Comparison of ENCODE assay signal across 11 mouse cellular contexts in the genomic region with DNA sequence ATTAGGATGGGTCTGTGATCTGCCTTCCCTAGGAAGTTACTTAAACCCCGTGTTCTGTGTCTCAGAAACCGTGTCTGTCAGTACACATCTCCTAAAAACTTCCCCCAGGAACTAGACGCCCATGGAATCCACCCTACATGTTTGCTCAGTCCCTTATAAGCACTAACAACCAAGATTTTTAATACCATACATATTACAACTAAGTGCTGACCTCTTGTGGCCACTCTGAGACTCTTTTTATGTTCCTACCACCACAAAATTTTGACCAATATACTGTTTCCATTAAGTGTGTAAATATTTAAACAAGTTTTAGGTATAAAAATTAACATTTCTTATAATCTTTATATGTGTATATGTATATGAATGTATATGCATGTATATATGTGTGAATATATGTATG.
A peak's percentile ranks its signal among the peaks of the same experiment; 100 is the strongest.
DNase-seq lines count a peak whose midpoint lies in the region; ATAC-seq and TF ChIP-seq lines count a peak whose summit lies in the region.
"Had no signal": no experiment of that assay in that cellular context is flagged by ENCODE, and none has a peak within 500 bp of the region (broad histone marks: within the 10 kb centered on the region; RNA-seq: fewer than 3 reads in every experiment).

No protein-coding gene starts in this region.

- DNase-seq in cerebellum, postnatal 14 days, result peak; percentile 46 to 47
- DNase-seq in cerebellum, adult 2 months, result no peak
- DNase-seq in kidney, adult 2 months, result peak; percentile 25
- no peak for DNase-seq in kidney, postnatal 4 days
- DNase-seq in 3T3-L1 (ENCODE audit: low read depth, low spot score), result peak; percentile 85
- peak; percentile 70 for DNase-seq in embryonic facial prominence, embryonic 14.5 days (ENCODE audit: low spot score)
- DNase-seq in ovary, adult 18-20 months (ENCODE audit: low spot score), result no peak
- DNase-seq in left cerebral cortex, adult 11 months (ENCODE audit: low spot score), result no peak
- DNase-seq: adrenal gland, adult 8-10 months had no signal

- 0 out of 2 replicates have a peak, but pooled peaks have one; percentile 53 for ATAC-seq in embryonic facial prominence, embryonic 14.5 days (ENCODE audit: low read depth)

- 2% methylated on average over 3 of the region's 3 CpGs for WGBS in cerebellum, adult 2 months
- WGBS in kidney, adult 2 months, result 16% methylated on average over 3 of the region's 3 CpGs
- 9% methylated on average over 3 of the region's 3 CpGs for WGBS in embryonic facial prominence, embryonic 14.5 days

- no peak overlapping the region for H3K9ac ChIP-seq in embryonic facial prominence, embryonic 14.5 days (ENCODE audit: low read depth, low read length)
- H3K9ac ChIP-seq: embryonic facial prominence, embryonic 12.5 days had no signal

- no peak overlapping the region for H3K4me3 ChIP-seq in cerebellum, adult 2 months (replicated peaks; ENCODE audit: insufficient read depth, low read depth, low read length)
- H3K4me3 ChIP-seq in kidney, adult 2 months (ENCODE audit: insufficient read depth, low read depth, low read length), result no peak overlapping the region
- H3K4me3 ChIP-seq in embryonic facial prominence, embryonic 14.5 days (ENCODE audit: low read depth, low read length), result no peak overlapping the region
- H3K4me3 ChIP-seq: embryonic facial prominence, embryonic 12.5 days; megakaryocyte, embryonic 14.5 days had no signal

- no peaks in the 10 kb centered on the region for H3K9me3 ChIP-seq in embryonic facial prominence, embryonic 14.5 days (ENCODE audit: control insufficient read depth, low read length)
- H3K9me3 ChIP-seq: embryonic facial prominence, embryonic 12.5 days had no signal

- no peak overlapping the region for H3K27ac ChIP-seq in cerebellum, adult 2 months (ENCODE audit: insufficient read depth, low read length)
- H3K27ac ChIP-seq in kidney, adult 2 months (ENCODE audit: insufficient read depth, low read depth, low read length), result no peak overlapping the region
- H3K27ac ChIP-seq in embryonic facial prominence, embryonic 14.5 days (replicated peaks; ENCODE audit: low read depth, low read length), result no peak overlapping the region
- H3K27ac ChIP-seq: embryonic facial prominence, embryonic 12.5 days had no signal

- no peaks in the 10 kb centered on the region for H3K27me3 ChIP-seq in cerebellum, adult 2 months (ENCODE audit: control insufficient read depth, insufficient read depth, low read length)
- no peaks in the 10 kb centered on the region for H3K27me3 ChIP-seq in kidney, adult 2 months (replicated peaks; ENCODE audit: control insufficient read depth, insufficient read depth, low read length)
- no peaks in the 10 kb centered on the region for H3K27me3 ChIP-seq in embryonic facial prominence, embryonic 14.5 days (replicated peaks; ENCODE audit: control insufficient read depth, insufficient read depth, low read length)

- no peaks in the 10 kb centered on the region for H3K4me1 ChIP-seq in cerebellum, adult 2 months (ENCODE audit: control insufficient read depth, insufficient read depth, low read length)
- H3K4me1 ChIP-seq in kidney, adult 2 months (ENCODE audit: control insufficient read depth, insufficient read depth, low read length), result no peaks in the 10 kb centered on the region
- no peaks in the 10 kb centered on the region for H3K4me1 ChIP-seq in embryonic facial prominence, embryonic 14.5 days (ENCODE audit: control insufficient read depth, insufficient read depth, low read length)
- H3K4me1 ChIP-seq: embryonic facial prominence, embryonic 12.5 days had no signal

- H3K4me2 ChIP-seq in embryonic facial prominence, embryonic 14.5 days (ENCODE audit: low read depth, low read length), result no peak overlapping the region
- H3K4me2 ChIP-seq: embryonic facial prominence, embryonic 12.5 days had no signal

- H3K36me3 ChIP-seq in kidney, adult 2 months (ENCODE audit: control insufficient read depth, insufficient read depth, low read length), result no peaks in the 10 kb centered on the region
- H3K36me3 ChIP-seq in embryonic facial prominence, embryonic 14.5 days (ENCODE audit: control insufficient read depth, insufficient read depth, low read length), result no peaks in the 10 kb centered on the region
- H3K36me3 ChIP-seq: embryonic facial prominence, embryonic 12.5 days had no signal

- no peak for TF ChIP-seq POLR2A in cerebellum, adult 2 months (IDR thresholded peaks at IDR 0.05; ENCODE audit: borderline replicate concordance, insufficient read depth, low read length)
- TF ChIP-seq POLR2A in kidney, adult 2 months (IDR thresholded peaks at IDR 0.05; ENCODE audit: low read depth, low read length), result no peak

- no peak; the same call in 1 of the 2 replicates for TF ChIP-seq CTCF in cerebellum, adult 2 months (IDR thresholded peaks at IDR 0.05; ENCODE audit: borderline replicate concordance, insufficient read depth, low read depth, low read length)
- no peak for TF ChIP-seq CTCF in kidney, adult 2 months (conservative IDR thresholded peaks at IDR 0.05; ENCODE audit: insufficient read depth, insufficient read length, low read depth, low read length)

Comparison
In these comparisons a context has a peak if more than half of its experiments do, and no peak if none do; other contexts are left out.
1. DNase-seq: peak in cerebellum, postnatal 14 days (2 of 2), kidney, adult 2 months (single experiment), 3T3-L1 (single experiment) and embryonic facial prominence, embryonic 14.5 days (single experiment); none in cerebellum, adult 2 months (0 of 2), kidney, postnatal 4 days (0 of 2), ovary, adult 18-20 months (single experiment) and left cerebral cortex, adult 11 months (single experiment).